Mouse (Mus musculus) adrenal gland, adult 8-10 months (tissue): ENCODE results near the gene Tbx15. TPM values are rescaled to one million over a fixed set of nuclear protein-coding genes. Genes with fewer than 3 reads are reported as not detected.
"Not testable (repeated sequence)": the region's sequence is repeated elsewhere in the genome, so short reads cannot be mapped to it uniquely, and the experiment has no call there.

Experiments
- DNase-seq: peaks from one replicate; pipeline ENCODE4 v3.0.0; 2022
- total RNA-seq, 4 experiments: library from RNA; stranded (reverse); gene quantifications; 2 replicates each; pipeline ENCODE4 v1.2.4; 2022

Gene Tbx15
- total RNA-seq, 4 experiments from 2014 or later: 0.35 to 1.4 (median 0.45) TPM

DNA sequence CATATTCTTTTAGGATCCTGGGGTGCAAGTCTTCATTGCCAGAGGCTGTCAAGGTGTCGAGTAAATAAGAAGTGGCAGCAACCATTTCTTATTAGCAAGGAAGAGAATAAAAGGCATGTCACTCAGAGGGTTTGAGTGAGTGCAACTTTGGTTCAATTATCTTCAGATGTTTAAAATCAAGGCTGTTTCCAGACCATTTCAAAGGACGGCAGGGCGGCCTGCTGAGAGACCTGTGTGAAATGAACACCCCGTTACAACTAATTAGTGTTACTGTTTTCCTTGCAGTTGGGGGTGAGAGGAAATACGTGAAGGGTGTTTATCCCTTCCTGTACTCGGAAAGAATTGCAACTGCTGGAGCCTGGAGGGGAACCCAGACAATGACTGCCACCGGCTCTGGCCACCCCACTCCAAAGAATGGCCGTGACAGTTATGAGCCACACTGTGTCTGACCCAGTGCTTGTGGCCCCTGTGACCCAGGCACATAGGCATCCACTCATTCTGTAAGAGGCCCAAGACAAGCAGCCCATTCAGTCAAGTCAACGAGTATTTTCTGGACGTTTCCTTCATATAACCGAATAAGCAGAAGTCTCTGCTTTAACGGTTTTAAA, 37.9 kb downstream of the Tbx15 start:
- no peak for DNase-seq

DNA sequence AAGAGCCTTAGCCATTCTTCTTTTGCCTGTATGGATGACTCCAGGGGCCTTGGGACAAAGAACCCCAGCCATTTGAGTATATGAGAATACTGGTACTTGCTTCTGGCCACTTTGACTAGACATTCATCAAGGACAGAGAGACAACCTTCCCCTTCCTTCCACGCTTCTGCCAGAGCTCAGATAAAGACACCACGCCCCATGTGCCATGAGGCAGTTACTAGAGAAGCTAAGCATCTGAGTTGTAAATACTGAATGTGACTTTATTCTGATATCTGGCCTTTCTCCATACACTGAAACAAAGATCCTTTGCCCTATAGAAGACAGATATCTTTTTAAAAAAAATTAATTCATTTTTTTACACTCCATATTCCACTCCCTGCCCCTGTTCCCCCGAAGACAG, 39.5 kb downstream of the Tbx15 start:
- no peak for DNase-seq

DNA sequence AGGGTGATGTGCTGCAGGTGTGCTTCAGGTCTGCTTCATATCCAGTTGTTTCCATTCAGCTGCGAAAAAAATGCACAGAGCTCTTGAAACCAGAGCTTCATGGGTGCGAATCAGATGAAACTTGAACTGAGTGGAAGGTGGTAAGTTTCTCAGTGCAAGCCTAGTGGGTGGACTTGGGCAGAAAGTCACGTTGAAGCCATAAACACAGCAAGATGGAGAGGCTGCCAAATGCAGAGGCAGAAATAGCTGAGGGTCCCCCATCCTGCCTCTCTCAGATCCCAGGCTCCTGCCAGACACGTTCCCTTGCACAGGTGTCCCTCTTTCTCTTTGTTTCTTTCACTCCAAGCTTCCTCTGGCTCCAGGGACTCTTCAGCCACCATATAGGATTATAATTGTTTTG, 41.3 kb downstream of the Tbx15 start:
- DNase-seq: no peak

DNA sequence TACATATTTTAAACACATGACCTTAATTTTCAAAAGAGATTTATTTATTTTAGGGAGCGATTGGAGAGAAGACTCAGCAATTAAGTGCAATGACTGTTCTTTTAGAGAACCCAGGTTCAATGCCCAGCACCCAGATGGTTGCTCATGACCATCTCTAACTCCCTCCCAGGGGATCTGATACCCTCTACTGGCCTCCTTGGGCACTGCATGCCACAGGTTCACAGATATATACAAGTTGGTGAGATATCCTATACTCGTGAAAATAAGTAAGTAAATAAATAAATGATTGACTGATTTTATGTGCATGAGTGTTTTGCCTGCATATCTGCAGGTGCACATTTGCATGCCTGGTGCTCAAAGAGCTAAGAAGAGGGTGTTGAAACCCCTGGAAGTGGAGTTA, 48.1 kb downstream of the Tbx15 start:
- DNase-seq: no peak

DNA sequence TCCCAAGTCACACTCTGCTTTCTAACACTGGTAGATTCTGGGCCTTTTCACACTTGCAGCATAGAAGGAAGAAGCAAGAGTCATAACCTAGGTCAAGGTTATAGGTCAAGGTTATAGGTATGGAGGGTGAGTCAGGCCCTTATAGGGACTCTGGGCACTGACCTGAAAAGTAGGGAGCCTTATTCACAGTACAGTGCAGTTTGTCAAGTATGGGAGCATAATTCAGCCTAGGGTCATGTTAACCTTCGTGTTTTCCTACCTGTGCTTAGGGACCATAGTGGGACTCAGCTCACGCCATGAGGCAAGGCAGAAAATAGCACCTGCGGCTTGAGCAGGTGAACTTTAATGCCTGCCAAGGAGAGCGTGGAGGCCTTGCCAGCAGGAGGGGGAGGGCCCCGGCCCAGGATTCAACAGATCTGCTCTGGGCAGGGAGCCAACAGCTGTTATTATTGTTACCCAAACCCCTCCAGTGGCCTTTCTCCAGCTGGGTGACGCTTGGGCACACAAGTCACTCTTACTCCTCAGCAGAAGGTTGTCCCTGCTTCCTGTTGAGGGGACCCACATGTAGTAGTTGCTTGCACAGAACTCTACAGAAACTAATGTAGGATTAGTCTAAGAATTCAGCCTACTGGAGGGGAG, 50.0 kb downstream of the Tbx15 start:
- DNase-seq: no peak

DNA sequence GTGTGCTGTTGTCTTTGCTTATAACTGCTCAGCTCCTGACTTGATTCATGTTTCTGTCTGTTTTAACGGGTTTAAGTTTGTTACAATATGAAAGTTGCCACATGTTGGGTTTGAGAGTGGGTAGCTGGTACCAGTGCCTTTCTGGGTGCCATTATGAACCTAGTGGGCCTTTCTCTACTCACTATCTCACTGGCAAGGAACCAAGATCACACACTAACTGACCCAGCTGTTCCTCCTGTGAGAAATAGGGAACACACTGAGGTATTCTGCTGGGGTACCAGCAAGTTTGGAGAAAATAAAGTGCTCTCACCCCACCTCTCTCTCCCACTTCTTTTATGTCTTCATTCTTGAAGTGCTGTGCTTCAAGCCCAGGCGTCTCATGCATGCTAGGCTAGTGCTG, 50.7 kb downstream of the Tbx15 start:
- no peak for DNase-seq

DNA sequence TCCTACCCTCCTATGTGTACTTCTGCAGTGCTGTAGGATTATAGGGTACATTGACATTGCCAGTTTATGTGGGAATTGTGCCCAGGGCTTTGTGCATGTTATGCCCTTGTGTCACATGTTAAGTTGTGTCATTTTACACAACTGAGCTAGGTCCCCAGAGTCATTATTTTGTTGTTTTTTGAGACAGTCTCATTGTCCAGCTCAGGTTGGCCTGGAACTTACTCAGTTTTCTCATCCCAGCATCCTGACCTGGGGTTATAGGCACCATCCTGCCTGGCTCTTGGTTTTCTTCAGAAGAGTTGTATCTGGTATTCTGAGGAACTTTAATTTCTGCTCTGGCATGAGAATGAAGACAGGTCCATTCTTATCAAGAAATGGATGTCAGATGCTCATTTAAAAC, 51.2 kb downstream of the Tbx15 start:
- DNase-seq: no peak

DNA sequence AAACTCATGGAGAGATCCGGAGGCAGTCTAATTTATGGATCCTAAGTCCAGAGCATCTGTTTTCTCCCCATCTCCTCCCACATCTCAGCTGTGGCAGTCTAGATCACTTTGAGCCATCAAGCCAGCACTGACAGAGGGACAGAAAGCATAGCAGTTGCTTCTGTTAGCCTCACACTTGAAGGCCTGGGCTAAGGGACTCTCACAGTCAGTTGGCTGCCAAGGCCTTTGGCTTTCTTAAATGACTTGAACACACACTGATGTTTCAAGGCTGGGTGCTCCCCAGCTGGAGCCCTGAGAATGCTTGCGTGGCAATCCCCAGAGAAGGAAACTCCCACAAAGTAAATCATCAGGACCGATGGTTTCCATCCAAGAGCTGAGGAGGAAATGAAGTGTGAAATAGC, 52.4 kb downstream of the Tbx15 start:
- DNase-seq: no peak

DNA sequence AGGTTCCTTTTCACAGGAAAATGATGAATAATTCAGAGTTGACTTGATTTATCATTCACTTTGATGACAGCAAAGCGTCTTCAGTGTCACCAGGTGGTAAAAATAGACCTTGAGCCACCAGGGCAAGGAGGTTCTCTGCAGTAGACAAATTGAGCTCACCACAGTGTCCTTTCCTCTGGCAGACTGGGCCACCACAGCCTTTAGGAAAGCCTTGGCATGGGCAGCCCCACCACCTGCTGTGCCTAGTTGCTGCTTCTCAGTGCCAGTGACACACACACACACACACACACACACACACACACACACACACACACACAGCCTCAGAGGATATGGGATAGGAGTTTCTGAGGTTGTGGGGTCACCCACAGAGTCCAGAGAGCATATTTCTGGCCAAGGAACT, 54.0 kb downstream of the Tbx15 start:
- not testable (repeated sequence) for DNase-seq

DNA sequence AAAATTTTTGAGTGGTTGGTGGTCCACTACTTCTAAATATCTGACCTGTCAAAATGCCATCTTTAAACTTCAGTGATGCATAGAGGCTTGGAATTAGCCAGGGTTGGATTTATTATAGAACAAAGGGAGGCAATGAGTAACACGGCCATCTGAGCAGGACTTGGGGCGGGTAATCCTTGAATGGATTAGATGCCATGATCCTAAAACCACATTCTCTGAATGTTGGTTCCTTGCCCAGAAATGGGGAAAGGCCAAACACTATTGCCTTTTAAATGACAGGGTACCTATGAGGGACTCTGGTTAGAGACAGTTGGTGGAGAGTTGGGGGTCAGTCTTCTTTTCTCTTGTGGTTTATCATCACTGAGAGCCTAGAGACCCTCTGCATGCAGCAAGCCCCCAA, 55.1 kb downstream of the Tbx15 start:
- DNase-seq: no peak

DNA sequence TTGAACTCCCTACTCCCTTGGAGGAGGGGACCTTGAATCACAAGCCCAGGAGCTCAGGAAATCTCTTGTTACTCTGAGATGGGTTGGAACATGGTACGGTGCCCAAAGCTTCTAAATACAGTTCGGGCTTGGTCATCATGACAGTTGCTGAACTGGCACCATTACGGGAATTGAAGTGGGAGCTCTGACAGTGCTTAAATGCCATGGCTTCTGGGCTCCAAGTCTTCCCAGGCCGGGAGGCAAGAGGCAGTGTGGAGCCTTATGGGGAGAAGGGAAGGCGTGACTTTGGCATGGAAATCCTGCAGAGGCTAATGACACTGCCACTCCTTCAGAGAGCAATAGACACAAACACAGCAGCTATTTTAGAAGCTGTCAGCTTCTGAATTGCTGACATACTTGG, 56.0 kb downstream of the Tbx15 start:
- no peak for DNase-seq

DNA sequence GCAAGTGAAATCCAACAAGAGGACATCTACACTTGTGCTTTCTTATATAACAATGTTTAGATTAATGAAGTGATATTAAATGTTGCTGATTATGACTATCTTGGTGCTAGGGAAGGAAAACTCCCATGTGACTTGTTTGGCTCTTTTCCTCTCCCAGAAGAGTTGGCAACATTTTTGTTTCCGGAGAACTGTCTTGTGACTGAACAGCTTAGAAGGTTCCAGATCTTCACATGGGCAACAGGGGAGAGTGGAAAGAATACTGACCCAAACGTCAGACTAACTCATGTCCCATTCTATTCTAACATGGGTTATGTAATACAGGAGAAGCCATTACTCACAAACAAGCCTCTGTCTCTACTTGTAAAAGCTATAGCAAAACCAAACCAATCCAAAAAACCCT, 60.7 kb downstream of the Tbx15 start:
- DNase-seq: no peak

DNA sequence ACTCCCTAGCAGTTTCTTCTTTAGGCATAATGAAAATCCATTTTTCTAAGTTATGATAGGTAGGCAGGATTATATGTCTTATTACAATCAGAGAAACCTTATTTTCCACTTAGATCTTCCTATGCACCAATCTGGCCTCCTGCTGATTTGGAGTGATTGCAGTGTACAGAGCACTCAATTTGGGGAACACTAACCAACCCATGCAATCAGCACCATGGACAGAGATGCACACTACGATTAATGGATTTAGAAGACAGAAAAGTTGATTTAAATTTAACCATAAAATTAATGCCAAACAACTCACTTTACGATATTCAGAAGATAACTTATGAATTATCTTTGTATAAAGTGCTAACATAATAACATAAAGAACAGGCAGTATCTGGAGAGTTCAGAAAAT, 70.7 kb downstream of the Tbx15 start:
- DNase-seq: no peak

DNA sequence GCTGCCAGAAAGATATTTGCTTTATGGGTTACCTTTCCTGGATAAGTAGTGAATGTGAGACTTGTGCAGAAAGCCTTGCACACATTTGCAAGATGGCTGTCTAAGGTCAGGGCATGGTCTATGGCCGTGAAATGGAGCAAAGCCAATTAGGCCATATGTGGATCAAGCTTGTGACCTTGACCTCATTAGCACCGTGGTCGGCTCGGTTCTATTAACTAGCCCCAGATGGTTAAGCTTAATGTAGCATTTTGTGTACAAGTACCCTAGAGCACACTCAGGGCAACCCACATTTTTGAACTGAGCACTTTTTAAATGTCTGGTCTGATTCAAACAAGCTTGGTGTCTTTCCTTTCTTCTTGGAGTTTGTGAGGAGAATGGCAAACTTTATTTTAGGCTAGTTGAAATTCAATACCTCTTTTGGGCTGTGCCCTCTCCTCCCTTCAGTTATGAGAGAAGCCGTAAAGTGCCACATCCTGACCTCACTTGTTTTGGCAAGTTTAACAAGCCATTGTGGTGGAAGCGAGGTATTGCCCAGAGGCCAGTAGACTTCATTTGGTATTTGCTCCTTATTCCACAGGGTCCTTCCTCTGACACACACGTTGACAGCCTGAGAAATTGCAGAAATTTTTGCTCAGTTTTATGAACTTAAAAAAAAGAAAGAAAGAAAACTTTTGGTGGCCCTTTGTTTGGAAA, 71.9 kb downstream of the Tbx15 start:
- DNase-seq: no peak

DNA sequence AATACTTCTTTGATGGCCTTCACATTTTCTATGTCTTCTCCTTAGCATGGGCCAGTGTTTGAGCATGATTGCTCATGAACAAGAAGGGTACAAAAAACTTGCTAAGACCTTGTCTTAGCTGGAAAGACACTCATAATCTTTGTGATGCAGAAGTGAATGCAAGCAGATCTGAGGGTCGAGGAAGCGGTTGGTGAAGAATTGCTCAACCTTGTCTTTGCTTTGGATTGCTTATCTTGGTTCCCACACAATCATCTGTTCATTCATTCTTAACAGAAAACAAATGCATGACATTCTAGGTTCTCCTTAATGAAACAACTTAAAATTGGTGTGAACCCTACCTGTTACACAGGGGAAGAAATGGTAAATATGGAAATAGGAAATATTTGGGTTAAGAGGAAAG, 82.2 kb downstream of the Tbx15 start:
- DNase-seq: no peak

DNA sequence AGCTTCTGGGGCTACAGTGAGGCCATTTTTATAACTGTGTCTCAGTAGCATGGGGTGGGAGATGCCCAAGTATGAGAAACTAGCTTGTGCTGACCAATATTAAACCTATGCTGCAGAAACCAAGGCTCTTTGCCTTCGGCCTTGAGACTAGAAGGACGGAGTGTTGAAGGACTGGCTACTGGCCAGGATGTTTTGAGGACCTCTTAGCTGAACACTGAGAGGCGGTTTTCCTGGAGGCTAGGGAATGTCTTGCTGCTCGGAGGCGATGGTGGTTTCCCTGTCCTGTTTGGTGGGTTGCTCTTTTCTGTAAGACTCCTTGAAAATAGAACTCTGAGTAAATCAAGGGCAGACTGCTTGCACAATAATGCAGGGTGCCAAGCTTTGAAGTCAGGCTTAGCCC, 89.1 kb downstream of the Tbx15 start:
- peak; percentile 47 for DNase-seq

DNA sequence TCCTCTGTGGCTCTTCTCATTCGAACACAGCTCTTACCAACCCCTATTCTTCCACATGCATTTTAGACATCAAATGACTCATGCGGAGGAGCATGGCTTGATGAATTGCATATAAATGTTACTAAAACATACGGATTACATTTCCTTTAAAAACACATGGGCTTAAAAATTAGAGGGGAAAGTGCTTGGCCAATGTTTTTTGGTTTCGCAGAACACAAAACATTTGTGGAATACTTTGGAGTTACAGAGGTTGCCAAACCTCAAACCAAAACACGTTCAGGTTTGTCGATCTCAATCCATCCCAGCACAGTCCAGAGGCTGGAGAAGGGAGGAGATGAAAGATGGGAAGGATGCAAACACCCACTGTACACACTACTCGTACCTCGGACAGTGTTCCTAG, 90.9 kb downstream of the Tbx15 start:
- no peak for DNase-seq

DNA sequence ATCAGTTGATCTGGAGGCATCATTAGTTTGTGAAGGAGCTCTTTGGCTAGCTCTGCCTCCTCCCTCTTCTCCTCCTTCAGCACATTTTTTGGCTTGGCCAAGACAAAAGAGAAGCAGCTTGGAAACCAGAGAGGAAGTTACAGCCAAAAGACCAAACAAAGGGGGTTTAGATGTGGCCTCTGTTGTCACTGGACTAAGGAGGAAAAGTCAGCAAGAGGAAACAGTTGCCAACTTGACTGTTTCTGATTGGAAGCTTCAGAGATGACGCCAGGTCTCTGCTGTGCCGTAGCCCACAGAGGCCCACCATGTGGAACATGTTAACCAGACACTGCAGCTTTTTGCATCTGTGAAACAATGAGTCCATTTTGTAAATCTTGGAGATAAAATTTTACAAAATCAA, 96.7 kb downstream of the Tbx15 start:
- no peak for DNase-seq

DNA sequence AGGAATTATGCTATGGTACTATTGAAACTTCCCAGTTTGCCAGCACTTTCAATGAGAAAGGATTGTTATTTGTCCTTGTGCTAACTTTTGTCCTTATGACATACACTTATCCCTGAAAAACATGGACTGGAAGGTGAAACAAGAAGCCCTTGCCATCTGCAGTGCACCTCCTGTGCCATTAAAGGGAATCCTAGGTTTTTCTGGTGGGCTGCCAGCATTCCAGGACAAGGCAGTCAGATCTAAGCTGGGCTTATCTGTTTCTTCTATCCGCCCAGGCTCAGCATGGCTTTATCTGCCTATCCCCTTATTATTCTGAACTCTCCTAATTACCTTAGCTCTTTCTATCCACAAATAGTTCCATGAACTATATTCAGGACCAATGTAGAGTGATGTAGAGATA, 98.6 kb downstream of the Tbx15 start:
- no peak for DNase-seq

DNA sequence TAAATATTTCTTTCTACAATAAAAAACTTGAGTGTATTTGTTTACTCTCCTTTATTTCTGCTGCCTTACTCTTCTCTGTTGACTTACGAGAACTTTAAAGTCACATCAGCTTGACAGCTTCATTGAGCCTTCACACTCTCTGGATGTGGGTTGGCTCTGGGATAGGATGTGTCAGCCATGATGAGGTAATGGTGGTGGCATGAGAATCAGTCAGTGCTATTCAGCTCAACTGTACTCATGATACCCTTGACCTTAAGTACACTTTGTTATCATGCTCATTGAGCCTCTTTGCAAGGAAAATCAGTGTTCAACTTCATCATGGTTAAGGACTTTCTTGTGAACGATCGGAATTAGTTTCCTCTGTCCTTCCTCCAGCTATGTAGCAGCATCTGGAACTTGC, 99.8 kb downstream of the Tbx15 start:
- DNase-seq: peak; percentile 25

DNA sequence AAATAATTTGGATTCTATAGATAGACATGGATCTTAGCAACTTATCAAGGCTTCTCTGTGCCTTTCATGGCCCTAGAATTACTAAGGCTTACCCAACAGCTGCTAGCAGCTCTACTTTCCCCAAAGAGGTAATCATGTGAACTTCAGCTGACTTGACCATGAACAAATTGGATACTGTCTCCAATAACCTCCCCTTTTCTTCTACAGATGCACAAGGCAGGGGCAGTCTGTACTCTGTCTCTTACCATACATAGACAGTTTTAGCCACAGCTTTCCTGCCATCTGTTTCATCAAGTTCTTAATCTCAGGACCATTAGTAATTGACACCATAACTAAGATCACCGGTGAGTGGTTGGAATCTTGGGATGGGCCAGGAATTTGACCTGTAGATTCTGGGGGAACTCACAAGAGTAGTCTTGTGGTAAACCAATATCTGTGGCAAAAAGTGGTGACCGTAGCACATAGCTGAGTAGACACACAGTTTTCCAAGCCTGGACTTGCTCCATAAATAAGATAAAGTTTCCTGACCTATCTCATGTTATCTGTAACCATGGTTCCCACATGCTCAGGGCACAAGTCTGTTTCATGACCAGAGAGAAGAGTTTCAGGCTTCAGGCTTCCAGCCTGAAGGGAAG, 139.6 kb downstream of the Tbx15 start:
- no peak for DNase-seq

DNA sequence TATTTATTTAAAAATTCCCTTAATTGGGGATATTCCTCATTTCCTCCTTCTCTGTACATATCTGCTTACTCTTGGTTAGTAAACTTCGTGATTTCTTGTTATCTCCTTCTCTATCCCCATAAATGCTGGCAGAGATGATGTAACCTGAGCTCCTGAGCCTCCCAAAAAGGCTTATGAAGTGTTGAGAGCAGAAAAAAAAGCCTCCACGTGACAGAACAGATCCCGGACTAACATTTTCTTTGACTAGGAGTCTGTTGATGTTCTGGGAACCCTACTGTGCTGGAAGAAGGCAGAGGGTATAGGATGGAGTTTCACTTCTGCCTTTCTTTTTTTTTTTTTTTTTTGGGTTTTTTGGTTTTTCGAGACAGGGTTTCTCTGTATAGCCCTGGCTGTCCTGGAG, 146.9 kb downstream of the Tbx15 start:
- no peak for DNase-seq
